Mouse (Mus musculus) lung, postnatal 14 days (tissue): Measurements from ENCODE around the gene Samd13.
A peak's percentile ranks its signal among the peaks of the same experiment; 100 is the strongest.

ENCODE experiments used
- DNase-seq: peaks from one replicate; pipeline ENCODE4 v3.0.0; 2021

Gene Samd13

DNA sequence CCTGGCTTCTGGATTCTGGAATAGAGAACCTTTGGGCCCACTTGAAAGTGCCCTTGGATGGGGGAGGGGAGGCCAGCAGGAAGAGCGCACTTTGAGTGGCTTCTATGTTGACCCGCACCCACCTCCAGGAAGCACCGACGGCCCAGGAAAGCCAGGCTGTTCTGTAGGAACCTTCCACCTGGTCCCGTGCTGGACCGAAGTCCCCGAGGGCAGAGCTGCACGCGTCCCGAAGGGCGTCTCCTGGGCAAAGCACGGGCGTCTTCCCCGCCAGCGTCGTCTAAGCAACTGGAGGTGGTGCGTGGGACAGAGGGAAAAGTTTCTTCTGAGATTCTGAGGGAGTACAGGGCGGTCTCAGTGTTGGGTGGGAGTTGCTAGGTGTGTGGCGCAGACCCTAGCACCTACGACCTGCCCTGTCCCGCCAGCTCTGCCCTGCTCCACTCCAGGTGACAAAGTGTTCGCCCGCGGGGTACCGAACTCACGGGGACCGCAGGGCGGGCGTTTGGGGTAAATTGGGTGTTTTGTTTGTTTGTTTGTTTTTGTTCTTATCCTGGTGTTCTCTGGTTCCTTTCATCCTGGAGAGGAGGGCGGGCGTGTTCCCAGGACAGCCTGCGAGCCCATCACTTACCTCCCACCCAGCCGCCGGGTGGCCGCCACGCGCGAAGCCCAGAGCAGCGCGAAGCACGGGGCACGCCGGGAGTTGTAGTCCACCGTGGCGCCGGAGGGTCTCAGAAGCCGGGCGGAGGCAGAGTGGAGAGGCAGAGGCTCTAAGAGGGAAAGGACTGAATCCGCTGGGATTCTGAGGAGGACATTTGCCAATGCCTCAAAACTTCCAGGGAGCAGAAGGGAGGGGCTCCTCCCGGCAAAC is at the start of gene Samd13:
Gene Samd13, minus strand, starts transcription at position 782 of the 865 bp plus-strand sequence.
- peak; percentile 56 for DNase-seq

DNA sequence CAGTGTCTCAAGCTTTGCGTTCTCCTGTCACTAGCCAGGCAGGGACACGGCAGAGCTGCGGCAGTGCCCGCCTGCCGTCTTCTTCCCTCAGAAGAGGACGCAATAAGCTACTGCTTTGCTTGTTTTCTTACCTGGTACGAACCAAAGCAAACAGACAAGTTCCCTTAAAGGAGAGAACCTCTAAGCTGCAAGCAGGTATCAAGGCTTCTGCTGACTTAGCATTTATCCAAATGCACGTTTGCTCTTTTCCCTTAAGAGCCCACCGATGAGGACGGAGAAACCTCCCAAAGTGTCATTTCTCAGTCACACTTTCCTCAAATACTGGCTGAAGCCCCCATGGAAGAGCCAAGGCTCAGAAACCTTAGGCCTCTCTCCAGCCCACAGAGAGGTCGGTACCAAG is 46.1 kb upstream of the Samd13 start:
- DNase-seq: no peak

DNA sequence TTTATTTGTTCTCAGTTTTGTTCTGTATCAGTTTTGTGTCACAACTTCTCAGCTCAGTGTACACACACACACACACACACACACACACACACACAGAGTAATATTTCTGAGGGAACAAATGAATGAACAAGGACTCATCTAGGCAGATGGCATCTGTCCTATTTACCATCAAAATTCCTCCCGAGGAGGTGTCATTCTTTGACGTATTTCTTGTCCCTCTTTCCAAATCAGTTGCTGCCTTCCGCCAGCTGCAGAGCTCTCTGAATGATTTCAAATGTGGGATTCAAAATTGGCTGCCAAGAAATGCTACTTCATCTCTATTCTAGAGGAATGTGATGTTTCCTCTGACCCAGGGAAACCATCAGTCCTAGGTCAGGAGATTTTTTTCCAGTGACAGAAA is 37.6 kb upstream of the Samd13 start:
- no peak for DNase-seq

DNA sequence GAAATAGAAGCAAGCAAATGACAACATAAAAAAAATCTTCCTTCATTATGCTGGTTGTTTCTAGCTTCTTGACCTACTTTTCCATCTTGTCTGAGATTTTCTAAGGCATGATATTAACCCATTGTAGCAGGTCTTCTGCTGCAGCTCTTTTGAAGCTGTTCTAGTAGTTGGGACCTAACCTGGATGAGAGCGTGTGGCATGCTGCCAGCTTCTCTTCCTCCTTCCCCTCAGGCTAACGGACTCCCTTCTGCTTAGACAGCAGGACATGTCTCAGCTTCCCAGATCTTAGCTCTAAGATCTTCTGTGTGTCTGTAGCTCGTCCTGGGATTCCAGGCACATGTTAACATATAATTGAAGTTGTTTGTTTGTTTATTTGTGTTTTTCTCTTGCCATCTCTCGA is 34.3 kb upstream of the Samd13 start:
- no peak for DNase-seq

DNA sequence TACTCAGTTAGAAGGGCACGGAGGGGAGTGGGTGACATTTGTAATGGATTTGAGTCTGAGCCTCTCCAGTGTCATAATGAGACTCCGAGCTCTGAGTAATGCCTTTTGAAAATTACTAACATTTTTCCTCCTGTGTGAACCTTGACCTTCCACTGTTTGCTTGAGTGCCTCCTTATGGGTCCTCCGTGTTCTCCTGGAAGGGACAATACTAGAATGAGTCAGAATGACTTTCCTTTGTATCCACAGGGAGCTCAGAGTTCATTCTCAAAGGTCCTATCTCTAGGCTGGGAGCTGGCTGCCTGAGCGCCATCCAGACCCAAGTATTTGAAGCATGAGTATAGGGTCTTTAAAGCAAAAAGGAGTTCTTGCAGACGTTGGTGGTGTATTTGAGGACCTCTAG is 32.9 kb upstream of the Samd13 start:
- no peak for DNase-seq

DNA sequence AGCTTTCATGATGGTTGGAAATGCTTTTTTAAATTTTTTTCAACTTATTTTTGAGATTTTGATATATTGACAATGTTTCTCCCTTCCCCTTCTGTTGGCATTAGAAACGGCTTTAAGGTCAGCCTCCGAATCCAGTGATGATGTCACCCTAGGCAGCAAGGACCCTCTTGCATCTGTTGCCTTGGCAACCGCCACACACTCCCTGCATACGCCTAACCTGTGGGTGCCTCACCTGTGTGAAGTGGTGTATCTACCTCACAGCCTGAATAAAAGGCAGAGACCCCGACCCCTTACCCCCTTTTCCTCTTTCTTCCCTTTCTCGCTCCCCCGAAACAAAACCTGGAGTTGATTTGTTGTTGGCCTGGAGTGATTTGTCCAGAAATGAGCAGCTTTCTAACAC is 26.9 kb upstream of the Samd13 start:
- DNase-seq: no peak

DNA sequence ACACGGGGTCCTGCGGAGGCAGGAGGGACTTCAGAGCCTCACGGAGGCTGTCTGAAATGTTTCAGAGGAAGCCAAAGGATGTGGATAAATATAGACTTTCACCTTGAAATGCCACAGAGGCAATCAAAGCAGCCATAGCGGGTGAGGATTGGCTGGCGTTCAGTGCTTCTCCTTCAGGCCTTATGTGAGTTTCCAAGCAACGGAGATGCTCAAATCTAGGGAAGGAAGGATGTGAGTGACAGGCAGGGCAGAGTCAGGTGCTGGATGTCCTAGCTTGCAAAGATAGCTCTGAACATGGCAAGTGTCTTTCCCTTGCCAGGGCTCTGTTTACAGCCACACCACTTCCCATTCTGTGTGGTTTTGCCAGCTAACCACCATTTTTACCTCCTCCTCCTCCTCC is 26.2 kb upstream of the Samd13 start:
- DNase-seq: no peak

DNA sequence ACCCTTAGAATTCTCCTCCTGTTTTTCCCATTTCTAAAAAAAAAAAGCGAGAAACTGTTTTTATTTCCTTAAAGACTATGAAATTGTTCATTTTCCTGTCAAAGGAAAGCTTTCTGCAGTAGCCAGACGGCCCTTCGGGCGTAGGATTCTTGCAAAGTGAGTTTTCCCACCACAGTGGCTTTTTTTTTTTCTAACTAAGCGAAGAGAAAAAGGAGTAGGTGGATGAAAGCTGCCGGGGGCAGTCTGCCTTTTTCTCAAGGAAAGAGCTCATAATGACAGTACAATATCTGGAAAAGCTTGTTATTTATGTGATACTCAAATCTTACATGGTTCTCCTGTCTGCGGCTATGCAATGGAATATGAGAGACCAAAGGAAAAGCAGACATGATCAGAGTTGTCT is 25.7 kb upstream of the Samd13 start:
- DNase-seq: no peak

DNA sequence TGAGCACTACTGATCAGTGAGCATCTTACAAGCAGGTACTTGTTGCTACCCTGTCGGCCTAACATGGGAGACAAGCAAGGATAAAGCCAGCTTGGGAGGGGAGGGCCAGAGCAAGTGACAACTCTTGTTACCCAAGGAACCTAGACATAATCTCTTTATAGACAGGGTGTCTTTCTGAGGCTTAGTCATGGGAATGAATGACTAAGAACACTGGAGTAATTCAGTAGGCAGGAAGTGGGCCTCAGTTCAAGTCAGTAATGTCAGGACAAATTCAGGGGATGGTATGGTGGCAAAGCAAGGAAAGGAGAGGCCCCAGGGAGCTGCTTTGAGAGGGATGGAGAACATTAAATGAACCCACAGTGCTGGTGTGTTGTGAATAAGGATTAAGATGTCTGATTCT is 23.7 kb upstream of the Samd13 start:
- no peak for DNase-seq

DNA sequence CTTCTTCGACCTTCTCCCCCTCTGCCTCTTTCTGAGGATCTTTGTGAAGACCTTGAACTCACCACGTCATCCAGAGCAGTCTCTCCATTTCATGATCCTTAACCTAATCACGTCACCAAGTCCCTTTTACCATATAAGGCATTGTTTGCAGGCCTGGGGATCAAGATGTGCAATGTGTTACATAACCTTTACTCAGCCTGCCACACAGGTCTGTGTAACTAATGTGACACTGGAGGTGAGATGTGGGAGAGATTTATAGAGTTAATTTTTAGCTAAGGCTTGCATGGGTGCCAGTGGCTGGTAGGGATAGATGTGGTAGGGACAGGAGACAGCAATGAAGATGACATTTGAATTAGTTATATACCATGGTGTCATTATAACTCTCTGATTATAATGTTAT is 23.0 kb upstream of the Samd13 start:
- no peak for DNase-seq

DNA sequence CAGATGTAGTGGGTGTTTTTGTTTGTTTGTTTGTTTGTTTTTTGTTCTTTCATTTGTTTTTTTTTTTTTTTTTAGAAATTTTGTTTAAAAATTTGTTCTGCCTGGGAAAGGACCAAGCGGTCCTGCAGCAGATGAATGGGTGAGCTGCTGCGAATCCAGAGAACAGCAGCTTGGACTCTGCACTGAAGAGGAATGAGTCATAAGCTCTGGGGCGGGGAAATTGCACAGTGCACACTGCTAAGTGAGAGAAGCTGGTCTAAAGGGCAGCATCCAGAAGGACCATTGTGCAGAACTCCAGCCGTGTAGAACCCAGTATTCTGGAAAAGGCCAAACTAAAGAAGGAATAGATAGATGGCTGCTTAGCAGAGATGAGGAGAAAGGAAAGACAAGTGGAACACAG is 18.7 kb upstream of the Samd13 start:
- no peak for DNase-seq

DNA sequence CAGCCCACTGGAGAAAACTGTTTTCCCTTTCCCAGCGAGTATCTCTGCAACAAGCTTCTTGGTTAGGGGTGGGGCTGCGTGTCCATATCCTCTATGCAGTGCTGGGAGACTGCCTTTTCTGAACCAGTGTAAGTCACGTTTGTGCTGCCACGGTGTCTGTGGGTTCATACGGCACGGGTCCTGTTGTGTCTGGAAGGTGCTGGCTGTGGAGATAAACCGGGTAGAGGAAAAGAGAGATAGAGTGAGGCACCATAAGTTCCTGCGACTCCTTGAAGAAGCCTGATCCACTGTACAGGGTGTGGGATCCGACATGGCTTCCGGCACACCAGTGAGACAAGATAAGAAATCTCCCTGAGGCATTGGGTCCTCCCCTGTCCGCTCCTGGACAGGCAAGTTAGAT is 14.7 kb upstream of the Samd13 start:
- no peak for DNase-seq

DNA sequence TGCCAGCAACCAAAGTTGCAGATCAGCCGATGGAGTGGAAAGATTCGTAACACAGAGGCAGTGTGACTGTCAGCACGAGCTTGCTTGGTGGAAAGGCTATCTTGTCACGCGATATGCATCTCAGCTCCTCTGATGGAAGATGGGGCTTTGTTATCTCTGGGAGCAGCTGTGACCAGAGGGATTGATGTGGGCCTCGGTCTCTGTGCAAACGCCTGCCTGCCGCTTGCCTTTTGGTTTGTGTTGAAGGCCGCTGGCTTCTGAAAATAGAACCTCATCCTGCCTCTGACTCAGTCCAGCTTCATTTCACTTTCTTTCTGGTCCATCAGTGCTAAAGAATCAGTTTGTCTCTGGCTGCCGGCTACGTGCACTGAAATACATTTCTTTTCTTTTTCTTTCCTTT is 13.6 kb upstream of the Samd13 start:
- no peak for DNase-seq

DNA sequence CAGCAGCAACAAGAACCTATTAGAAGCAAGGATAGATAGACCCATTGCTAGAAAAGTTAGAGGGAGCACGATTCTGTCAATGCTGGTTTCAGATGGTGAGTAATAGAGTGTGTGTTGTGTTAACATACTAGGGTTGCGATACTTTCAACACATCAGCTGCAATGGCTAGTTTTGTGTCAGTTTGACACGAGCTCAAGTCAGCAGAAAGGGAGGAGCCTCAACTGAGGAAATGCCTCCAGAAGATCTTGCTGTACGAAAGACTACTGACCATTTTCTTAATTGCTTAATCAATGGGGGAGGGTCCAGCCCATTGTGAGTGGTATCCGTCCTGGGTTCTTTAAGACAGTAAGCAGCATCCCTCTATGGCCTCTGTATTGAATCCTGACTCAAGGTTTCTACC is 7.2 kb upstream of the Samd13 start:
- DNase-seq: no peak

DNA sequence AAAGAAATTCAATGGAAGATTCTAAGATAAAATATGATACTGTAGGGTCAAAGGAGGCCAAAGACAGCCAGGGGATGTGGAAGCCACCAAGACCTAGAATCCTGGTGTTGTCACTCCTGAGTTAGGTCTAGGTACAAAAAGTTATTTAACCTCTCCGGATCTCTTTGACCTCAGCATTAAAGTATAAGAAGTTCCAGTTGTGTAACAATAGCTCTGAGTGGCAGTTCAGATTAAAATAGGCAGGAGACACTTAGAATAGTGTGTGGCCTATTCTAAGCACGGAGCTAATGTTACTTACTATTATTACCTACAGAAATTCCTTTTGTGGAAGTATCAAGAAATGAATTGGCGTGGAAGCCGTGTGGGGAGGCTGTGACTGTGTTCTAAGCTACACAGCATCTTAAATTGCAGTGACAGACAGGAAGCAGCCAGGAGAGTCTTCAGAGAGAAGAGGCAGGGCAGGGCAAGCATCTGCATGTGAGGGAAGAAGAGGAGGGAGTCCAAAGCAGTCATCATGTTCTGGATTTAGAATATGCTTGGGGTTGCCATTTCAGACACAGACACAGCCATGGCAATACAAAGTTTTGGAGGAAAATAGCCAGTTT is 1.8 kb upstream of the Samd13 start:
- DNase-seq: no peak

DNA sequence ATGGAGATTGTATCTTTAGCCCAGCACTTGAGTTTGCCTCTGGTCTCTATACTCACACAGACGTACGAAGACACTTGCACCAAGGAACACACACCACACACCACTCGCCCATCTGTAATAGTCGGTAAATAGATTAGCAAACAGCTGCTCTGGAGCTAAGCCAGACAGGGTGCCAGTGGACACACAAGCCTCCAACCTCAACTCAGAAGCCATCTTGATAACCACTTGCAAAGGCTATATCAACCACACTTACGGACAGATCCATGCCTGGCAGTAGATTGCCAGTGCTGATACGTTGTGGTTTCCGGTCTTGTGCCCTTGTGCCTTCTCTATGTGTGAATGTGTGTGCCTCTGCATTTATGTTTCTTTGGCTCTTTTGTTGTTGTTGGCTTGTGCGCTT is 1.0 kb upstream of the Samd13 start:
- DNase-seq: no peak

DNA sequence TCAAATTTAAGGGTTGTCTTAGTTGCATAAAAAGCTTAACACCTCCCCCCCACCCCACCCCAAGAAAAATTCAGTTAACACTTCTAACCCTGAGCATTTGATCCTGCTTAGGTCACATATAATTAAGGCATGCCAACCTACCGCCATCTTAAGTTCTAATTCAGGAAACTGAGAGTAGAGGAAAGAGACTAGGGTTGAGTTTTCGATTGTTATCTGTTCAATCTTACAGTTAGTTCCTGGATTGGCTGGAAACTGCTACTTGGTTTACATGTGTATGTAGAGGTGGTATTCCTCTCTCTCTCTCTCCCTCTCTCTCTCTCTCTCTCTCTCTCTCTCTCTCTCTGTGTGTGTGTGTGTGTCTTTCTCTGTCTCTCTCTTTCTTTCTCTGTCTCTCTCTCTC is 2.3 kb downstream of the Samd13 start:
- no peak for DNase-seq

DNA sequence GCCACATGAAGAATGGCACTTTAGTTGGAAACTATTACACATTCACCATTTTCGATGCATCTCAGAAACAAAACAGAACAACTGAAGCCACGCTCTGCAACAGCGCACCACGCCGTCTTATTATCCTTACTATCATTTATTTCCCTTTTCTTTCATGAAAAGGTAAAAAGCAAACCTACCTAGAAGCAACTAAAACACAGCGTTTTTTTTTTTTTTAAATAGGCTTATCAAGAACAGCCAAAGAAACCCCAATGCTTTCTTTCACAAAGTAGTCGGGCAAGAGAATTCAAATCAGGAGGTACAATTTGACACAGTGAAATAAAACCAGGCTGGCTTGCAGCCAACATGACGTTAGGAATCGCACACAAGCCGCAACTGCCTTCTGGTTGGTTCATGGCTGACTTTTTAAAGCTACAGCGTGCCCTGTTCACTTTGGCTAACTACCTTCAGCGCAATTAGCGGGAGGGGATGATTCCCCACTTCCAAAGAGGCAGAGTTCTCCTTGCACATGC is 3.2 kb downstream of the Samd13 start:
- DNase-seq: peak; percentile 41

DNA sequence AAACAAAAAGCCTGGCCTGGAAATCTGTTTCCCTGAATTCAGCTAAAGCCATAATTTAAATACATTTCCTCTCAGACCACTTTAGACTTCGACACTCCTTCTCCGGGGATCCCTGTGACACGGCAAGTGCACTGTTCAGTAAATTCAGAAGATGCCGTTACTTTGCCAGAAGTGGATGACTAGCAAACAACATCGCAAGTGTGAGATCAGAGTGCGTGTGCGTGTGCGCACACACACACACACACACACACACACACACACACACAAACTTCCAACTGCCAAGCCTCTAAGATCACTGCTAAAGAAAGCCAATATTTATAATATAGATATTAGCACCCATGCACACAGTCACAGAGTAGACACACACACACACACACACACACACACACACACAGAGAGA is 3.7 kb downstream of the Samd13 start:
- DNase-seq: no peak

DNA sequence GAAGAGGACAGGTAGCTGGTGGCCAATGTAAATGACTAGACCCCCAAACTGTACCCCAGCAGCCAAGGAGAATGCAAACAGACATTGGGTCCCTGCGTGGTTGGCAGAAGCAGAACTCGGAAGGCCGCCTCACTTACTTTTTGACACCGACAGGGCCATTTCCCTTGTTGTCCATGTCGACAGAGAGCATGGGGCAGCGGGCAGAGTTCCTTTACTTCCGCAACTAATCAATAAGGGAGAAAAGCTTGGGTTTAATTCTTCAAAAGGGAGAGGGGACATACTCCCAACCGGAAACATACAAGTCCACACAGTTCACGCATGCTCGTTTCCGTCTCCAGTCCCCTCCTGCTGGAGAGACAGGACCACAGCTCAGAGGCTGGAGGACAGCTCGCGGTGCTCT is 4.8 kb downstream of the Samd13 start:
- DNase-seq: no peak

DNA sequence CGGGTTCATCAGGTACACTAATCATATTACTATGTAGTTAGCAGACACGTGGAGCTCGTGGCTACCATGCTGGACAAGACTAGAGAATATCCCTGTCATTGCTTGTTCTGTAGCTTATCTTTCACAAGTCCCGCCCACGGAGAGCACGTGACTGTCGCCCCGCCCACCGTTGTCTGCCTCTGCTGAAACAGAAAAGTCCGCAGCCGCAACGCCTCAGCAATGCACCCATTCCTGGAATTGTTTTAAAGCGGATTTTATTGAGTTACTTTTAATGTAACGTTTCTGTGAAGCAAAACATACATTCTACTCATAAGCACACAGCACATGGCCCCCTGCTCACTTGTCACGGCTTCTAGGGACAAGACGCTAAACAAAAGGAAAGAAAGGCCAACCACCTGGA is 5.7 kb downstream of the Samd13 start:
- DNase-seq: no peak

DNA sequence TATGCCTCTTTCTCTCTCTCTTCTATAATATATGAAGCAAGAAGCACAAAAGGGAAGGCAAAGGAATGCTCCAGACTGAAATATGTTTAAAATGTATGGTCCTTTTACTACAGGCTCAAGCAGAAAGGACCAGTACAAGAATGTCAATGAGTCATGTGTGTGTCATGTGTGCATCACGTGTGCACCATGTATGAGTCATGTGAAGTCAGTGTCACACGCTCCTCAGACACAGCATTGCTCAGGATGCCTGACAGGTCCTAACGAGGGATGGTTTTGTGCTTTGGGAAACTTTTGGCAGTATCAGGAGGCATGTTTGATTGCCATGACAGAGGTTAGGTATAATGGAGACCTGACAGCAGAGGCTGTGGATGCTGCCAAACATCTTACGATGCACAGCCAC is 9.2 kb downstream of the Samd13 start:
- no peak for DNase-seq

DNA sequence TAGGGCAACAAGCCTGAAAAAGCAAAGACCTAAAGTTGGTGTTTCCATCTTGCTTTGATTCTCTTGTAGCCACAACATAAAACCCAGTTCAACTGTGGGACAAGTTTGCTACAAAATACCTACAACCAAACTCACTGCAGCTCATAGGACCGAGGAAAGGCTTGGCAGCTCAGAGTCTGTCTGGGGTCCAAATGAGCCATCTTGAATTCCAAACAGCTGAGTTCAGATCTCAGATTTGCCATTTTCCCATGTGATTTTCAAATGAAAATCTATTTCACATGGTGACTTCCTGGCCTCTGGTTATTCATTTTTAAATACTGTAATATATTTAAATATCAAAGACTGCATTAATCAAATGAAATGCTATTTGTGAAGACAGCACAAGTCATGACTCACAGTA is 10.3 kb downstream of the Samd13 start:
- no peak for DNase-seq

DNA sequence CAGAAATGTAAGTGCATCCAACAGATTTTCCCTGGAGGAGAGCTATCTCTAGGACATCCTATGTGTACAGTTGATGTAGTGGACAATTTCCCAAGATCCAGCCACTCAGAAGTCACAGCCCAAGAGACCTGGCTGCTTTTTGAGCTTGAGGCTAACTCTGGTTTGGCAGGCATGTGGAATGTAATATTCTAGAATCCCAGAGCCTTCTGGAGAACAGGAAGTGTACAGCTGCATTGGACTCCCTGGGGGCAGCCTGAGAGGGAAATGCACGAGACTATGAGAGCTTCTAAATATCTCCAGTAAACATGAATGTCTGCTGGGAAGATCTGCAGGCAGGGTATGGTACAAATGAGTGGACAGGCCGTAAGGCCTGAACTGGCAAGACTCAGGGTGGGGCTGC is 14.3 kb downstream of the Samd13 start:
- no peak for DNase-seq

DNA sequence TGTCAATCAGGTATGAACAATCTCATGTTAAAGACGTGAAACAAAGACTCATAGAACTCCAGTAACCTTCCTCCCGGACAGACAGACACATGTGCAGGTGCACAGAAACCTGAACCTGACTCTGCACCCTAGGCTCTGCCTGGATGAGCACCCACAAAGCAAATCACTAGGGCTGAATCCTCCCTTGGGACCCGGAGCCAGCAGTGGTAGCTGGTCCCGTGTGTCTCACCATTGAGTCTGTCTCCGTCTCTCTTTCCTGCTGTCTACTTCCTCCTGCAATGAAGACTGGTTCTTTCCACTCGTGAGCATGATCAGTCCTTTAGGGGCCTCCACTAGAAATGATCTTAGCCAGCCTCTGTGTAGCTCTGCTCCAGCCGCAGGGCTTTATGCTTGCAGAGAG is 23.5 kb downstream of the Samd13 start:
- no peak for DNase-seq
